ENCODE assay signal across 8 mouse cellular contexts in the genomic region with DNA sequence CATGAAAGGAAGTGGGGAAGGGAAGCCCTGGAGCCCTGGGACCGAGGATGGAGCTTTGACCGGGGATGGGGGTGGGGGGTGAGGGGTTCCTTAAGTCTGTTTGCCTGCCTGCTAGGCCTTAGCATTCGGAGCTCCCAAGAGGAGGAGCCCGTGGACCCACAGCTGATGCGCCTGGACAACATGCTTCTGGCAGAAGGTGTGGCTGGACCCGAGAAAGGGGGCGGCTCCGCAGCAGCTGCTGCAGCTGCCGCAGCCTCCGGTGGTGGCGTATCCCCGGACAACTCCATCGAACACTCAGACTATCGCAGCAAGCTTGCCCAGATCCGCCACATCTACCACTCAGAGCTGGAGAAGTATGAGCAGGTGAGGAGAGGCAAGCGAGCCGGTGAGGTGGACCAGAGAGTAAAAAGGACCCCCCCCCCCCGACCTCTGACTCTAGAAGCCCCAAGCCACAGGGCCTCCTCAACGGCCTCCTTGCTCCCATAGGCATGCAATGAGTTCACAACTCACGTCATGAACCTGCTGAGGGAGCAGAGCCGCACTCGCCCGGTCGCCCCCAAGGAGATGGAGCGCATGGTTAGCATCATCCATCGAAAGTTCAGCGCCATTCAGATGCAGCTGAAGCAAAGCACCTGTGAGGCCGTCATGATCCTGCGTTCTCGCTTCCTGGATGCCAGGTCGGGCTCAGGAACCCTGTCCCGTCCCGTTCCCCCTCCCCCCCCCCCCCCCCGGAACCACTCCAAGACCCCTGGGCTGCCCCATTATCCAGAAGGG. TPM values are rescaled to one million over a fixed set of nuclear protein-coding genes. Genes with fewer than 3 reads are reported as not detected.
DNase-seq lines count a peak whose midpoint lies in the region; ATAC-seq lines count a peak whose summit lies in the region.

No protein-coding gene starts in this region.

- H3K79me2 ChIP-seq in macrophage (ENCODE audit: inconsistent target) = peaks cover 45% of the 10 kb centered on the region

- 54% methylated on average over 34 of the region's 34 CpGs for WGBS in embryonic facial prominence, embryonic 10.5 days
- 32% methylated on average over 31 of the region's 34 CpGs for WGBS in intestine, embryonic 14.5 days
- WGBS in macrophage (ENCODE audit: missing documents) = 79% methylated on average over 33 of the region's 34 CpGs

- no peak for ATAC-seq in intestine, embryonic 14.5 days (replicated peaks; ENCODE audit: low FRiP score, low TSS enrichment, low read depth)

- peak overlapping the region; percentile 100 for H3K27ac ChIP-seq in embryonic facial prominence, embryonic 10.5 days (replicated peaks)
- H3K27ac ChIP-seq in intestine, embryonic 14.5 days (ENCODE audit: low read depth) = peak overlapping the region; percentile 95; the same call in 1 of the 2 replicates
- H3K27ac ChIP-seq in macrophage = peak overlapping the region; percentile 71; the same call in 1 of the 2 replicates

- DNase-seq in kidney, adult 11 months = peak; percentile 15
- DNase-seq in kidney, adult 18-20 months = no peak
- peak; percentile 58 for DNase-seq in embryonic facial prominence, embryonic 10.5 days (ENCODE audit: low spot score)
- no peak for DNase-seq in intestine, embryonic 14.5 days (ENCODE audit: low spot score)
- no peak for DNase-seq in frontal cortex, postnatal 14 days (ENCODE audit: low spot score in 2 of 2)
- no peak for DNase-seq in urinary bladder, adult 2 months (ENCODE audit: low spot score)
- no peak for DNase-seq in spleen, adult 18-20 months

- H3K36me3 ChIP-seq in embryonic facial prominence, embryonic 10.5 days (replicated peaks) = peaks cover 32% of the 10 kb centered on the region
- peaks cover 24% of the 10 kb centered on the region for H3K36me3 ChIP-seq in intestine, embryonic 14.5 days (ENCODE audit: control insufficient read depth, insufficient read depth, low read length)
- peaks cover 19% of the 10 kb centered on the region; the same call in 1 of the 2 replicates for H3K36me3 ChIP-seq in macrophage (ENCODE audit: inconsistent target)

- no peaks in the 10 kb centered on the region for H3K27me3 ChIP-seq in embryonic facial prominence, embryonic 10.5 days (replicated peaks; ENCODE audit: low read depth, poor library complexity, severe bottlenecking)
- H3K27me3 ChIP-seq in intestine, embryonic 14.5 days (replicated peaks; ENCODE audit: control insufficient read depth, insufficient read depth, low read length) = no peaks in the 10 kb centered on the region

- H3K4me2 ChIP-seq in intestine, embryonic 14.5 days (ENCODE audit: low read length) = peak overlapping the region; percentile 98

- peaks cover 92% of the 10 kb centered on the region for H3K4me1 ChIP-seq in embryonic facial prominence, embryonic 10.5 days
- peaks cover 56% of the 10 kb centered on the region for H3K4me1 ChIP-seq in intestine, embryonic 14.5 days (replicated peaks; ENCODE audit: control insufficient read depth, insufficient read depth, low read length)

- H3K9ac ChIP-seq in intestine, embryonic 14.5 days (ENCODE audit: low read length) = peak overlapping the region; percentile 91

- H3K4me3 ChIP-seq in embryonic facial prominence, embryonic 10.5 days = peak overlapping the region; percentile 79
- H3K4me3 ChIP-seq in intestine, embryonic 14.5 days (ENCODE audit: low read depth, low read length) = peak overlapping the region; percentile 83
- peak overlapping the region; percentile 53 for H3K4me3 ChIP-seq in macrophage (ENCODE audit: inconsistent target)

- no peaks in the 10 kb centered on the region for H3K9me3 ChIP-seq in embryonic facial prominence, embryonic 10.5 days
- no peaks in the 10 kb centered on the region for H3K9me3 ChIP-seq in intestine, embryonic 14.5 days (ENCODE audit: control insufficient read depth, low read length)

RNA-seq across cellular contexts. Expression of gene Pbx2, which starts 2.9 kb away (rescaled TPM):
- polyA plus RNA-seq in embryonic facial prominence, embryonic 10.5 days (2016; fragmentation: Nextera tagmentation; extraction: Ambion mirVana) = 18.2 and 19.5 TPM in 2 replicates
- polyA plus RNA-seq in intestine, embryonic 14.5 days (2014; fragmentation: Nextera tagmentation; extraction: Ambion mirVana) = 12.0 and 13.7 TPM in 2 replicates
- total RNA-seq in macrophage (2018; cell fraction: chromatin; rRNA removed) = 100 to 1,000 TPM in 3 of 26 experiments, 10 to 100 TPM in 23; 13.4 to 110 (median 51.5) TPM
- total RNA-seq in macrophage (2018; cell fraction: cytosol; rRNA removed) = 10 to 100 TPM; 23.9 to 61.8 (median 51.4) TPM
- total RNA-seq in macrophage (2018; cell fraction: nucleus; rRNA removed) = 10 to 100 TPM; 18.6 to 84.5 (median 38.1) TPM
- 44.7 to 64.2 TPM (median 45.7 TPM) in 3 replicates for polyA plus RNA-seq in macrophage (2018)
- 55.2 and 58.1 TPM in 2 replicates for polyA plus RNA-seq in urinary bladder, adult 2 months (2012; rRNA removed)

RNA-seq across cellular contexts. Expression of gene Ager, which starts 3.7 kb away (rescaled TPM):
- 2.6 and 3.6 TPM in 2 replicates for polyA plus RNA-seq in embryonic facial prominence, embryonic 10.5 days (2016; fragmentation: Nextera tagmentation; extraction: Ambion mirVana)
- polyA plus RNA-seq in intestine, embryonic 14.5 days (2014; fragmentation: Nextera tagmentation; extraction: Ambion mirVana) = 2.3 and 2.9 TPM in 2 replicates
- total RNA-seq in macrophage (2018; cell fraction: chromatin; rRNA removed) = 10 to 100 TPM in 5 of 26 experiments, 1 to 10 TPM in 20, under 1 TPM in 1; 0.71 to 15.6 (median 6.0) TPM
- total RNA-seq in macrophage (2018; cell fraction: cytosol; rRNA removed) = under 1 TPM in 14 of 26 experiments, not detected in 12; 0.11 to 0.44 (median 0.22) TPM
- total RNA-seq in macrophage (2018; cell fraction: nucleus; rRNA removed) = 1 to 10 TPM in 22 of 26 experiments, under 1 TPM in 4; 0.72 to 9.9 (median 2.8) TPM
- 0.22 to 0.38 TPM (median 0.27 TPM) in 3 replicates for polyA plus RNA-seq in macrophage (2018)
- polyA plus RNA-seq in urinary bladder, adult 2 months (2012; rRNA removed) = 5.1 and 6.1 TPM in 2 replicates

RNA-seq across cellular contexts. Expression of gene Gpsm3, which starts 4.3 kb away (rescaled TPM):
- polyA plus RNA-seq in embryonic facial prominence, embryonic 10.5 days (2016; fragmentation: Nextera tagmentation; extraction: Ambion mirVana) = 9.4 and 10.1 TPM in 2 replicates
- 10.3 and 12.6 TPM in 2 replicates for polyA plus RNA-seq in intestine, embryonic 14.5 days (2014; fragmentation: Nextera tagmentation; extraction: Ambion mirVana)
- total RNA-seq in macrophage (2018; cell fraction: chromatin; rRNA removed) = 10 to 100 TPM in 22 of 26 experiments, 1 to 10 TPM in 4; 4.8 to 81.2 (median 28.1) TPM
- total RNA-seq in macrophage (2018; cell fraction: cytosol; rRNA removed) = 100 to 1,000 TPM; 107 to 228 (median 174) TPM
- 100 to 1,000 TPM in 5 of 26 experiments, 10 to 100 TPM in 21; 22.6 to 150 (median 71.5) TPM for total RNA-seq in macrophage (2018; cell fraction: nucleus; rRNA removed)
- polyA plus RNA-seq in macrophage (2018) = 124 to 167 TPM (median 152 TPM) in 3 replicates
- polyA plus RNA-seq in urinary bladder, adult 2 months (2012; rRNA removed) = 9.5 and 12.6 TPM in 2 replicates

RNA-seq across cellular contexts. Expression of gene Rnf5, which starts 9.6 kb away (rescaled TPM):
- 165 and 172 TPM in 2 replicates for polyA plus RNA-seq in embryonic facial prominence, embryonic 10.5 days (2016; fragmentation: Nextera tagmentation; extraction: Ambion mirVana)
- polyA plus RNA-seq in intestine, embryonic 14.5 days (2014; fragmentation: Nextera tagmentation; extraction: Ambion mirVana) = 109 and 110 TPM in 2 replicates
- total RNA-seq in macrophage (2018; cell fraction: chromatin; rRNA removed) = 10 to 100 TPM in 14 of 26 experiments, 1 to 10 TPM in 12; 1.4 to 22.9 (median 11.5) TPM
- total RNA-seq in macrophage (2018; cell fraction: cytosol; rRNA removed) = 10 to 100 TPM; 35.2 to 53.0 (median 44.0) TPM
- 10 to 100 TPM in 22 of 26 experiments, 1 to 10 TPM in 4; 8.7 to 49.5 (median 22.8) TPM for total RNA-seq in macrophage (2018; cell fraction: nucleus; rRNA removed)
- polyA plus RNA-seq in macrophage (2018) = 45.1 to 50.3 TPM (median 47.5 TPM) in 3 replicates
- 82.7 and 91.4 TPM in 2 replicates for polyA plus RNA-seq in urinary bladder, adult 2 months (2012; rRNA removed)

RNA-seq across cellular contexts. Expression of gene Agpat1, which starts 10.1 kb away (rescaled TPM):
- 51.3 and 56.1 TPM in 2 replicates for polyA plus RNA-seq in embryonic facial prominence, embryonic 10.5 days (2016; fragmentation: Nextera tagmentation; extraction: Ambion mirVana)
- polyA plus RNA-seq in intestine, embryonic 14.5 days (2014; fragmentation: Nextera tagmentation; extraction: Ambion mirVana) = 59.7 and 62.3 TPM in 2 replicates
- total RNA-seq in macrophage (2018; cell fraction: chromatin; rRNA removed) = 10 to 100 TPM; 23.6 to 67.0 (median 37.8) TPM
- total RNA-seq in macrophage (2018; cell fraction: cytosol; rRNA removed) = 100 to 1,000 TPM in 3 of 26 experiments, 10 to 100 TPM in 23; 62.1 to 103 (median 87.3) TPM
- 10 to 100 TPM; 52.2 to 90.0 (median 71.3) TPM for total RNA-seq in macrophage (2018; cell fraction: nucleus; rRNA removed)
- polyA plus RNA-seq in macrophage (2018) = 67.5 to 77.3 TPM (median 76.0 TPM) in 3 replicates
- 104 and 109 TPM in 2 replicates for polyA plus RNA-seq in urinary bladder, adult 2 months (2012; rRNA removed)

Comparison
In these comparisons a context has a peak if more than half of its experiments do, and no peak if none do; other contexts are left out.
1. DNase-seq: peak in kidney, adult 11 months (single experiment) and embryonic facial prominence, embryonic 10.5 days (single experiment); none in kidney, adult 18-20 months (single experiment), intestine, embryonic 14.5 days (single experiment), frontal cortex, postnatal 14 days (0 of 2), urinary bladder, adult 2 months (single experiment) and spleen, adult 18-20 months (0 of 2).
2. Peak in every context shown above with its lines, with median percentiles within 50 percentile points of each other: H3K27ac ChIP-seq and H3K4me3 ChIP-seq.